Mouse (Mus musculus) MEL (cell line): ENCODE results near the gene Cd151.

Source experiments
- CTCF ChIP-seq, 3 experiments: IDR thresholded peaks in 2 of 3; conservative IDR thresholded peaks in 1 of 3; 2 replicates each; pipeline ENCODE4 v1.5.1; 2011 to 2012; ENCODE audit warnings: low read length in 3 of 3, low read depth in 2 of 3, mild to moderate bottlenecking in 2 of 3, improper control_type of control experiment in 1 of 3, inconsistent platforms in 1 of 3, mixed read lengths in 1 of 3, moderate library complexity in 1 of 3; ENCODE audit not compliant: control insufficient read depth in 1 of 3, insufficient read depth in 1 of 3, poor library complexity in 1 of 3, severe bottlenecking in 1 of 3
- NELFE ChIP-seq: IDR thresholded peaks from 2 replicates; pipeline ENCODE4 v1.6.1; 2011; ENCODE audit warnings: low read depth, low read length, improper control_type of control experiment
- POLR2AphosphoS5 ChIP-seq: IDR thresholded peaks from 2 replicates; pipeline ENCODE4 v1.6.1; 2012; ENCODE audit warnings: low read depth, borderline replicate concordance, mild to moderate bottlenecking, inconsistent platforms, low read length, moderate library complexity, mixed read lengths

DNA sequence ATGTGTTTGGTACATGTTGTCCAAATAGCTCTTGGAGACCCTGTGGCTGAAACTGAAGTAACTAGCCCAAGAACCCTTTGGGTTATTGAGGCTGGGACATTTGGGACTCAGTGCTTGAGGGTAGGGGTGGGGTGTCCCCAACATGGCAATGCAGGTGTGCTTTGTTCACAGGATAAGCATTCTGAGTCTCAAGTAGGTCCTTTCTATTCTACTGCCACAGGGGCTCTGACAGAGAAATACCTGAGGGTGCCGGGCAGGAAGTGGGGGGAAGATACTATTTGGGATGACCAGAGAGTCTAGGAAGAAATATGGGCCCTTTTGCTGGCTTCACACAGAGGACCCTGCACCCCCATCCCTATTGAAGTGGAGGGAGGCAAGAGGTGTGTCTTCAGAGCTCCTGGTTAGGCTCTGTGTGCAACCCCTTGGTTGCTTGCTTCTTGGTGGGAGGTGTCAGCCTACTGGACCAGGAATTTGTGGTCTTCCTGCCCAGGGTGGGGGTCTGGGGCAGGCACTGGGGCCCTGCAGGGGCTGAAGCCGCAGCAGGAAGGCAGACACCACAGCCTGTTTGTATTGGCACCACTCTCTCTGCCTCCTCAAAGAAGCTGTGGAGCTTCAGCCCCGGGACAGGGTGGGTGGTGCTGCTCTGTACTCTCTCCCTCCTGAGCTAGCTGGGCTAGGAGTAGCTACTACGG, 10.5 kb downstream of the Cd151 start:
- TF ChIP-seq NELFE (no peak), CTCF (IDR thresholded peaks at IDR 0.05 in 2 of 3, conservative IDR thresholded peaks at IDR 0.05 in 1 of 3; ENCODE audit: control insufficient read depth in 1 of 3, insufficient read depth in 1 of 3, low read depth in 2 of 3, low read length in 3 of 3, poor library complexity in 1 of 3, severe bottlenecking in 1 of 3) (no peak), POLR2AphosphoS5 (no peak)
